Mouse (Mus musculus): ENCODE measurements around the gene Zfp334. TPM values are rescaled to one million over a fixed set of nuclear protein-coding genes. Genes with fewer than 3 reads are reported as not detected.

Gene Zfp334
- polyA plus RNA-seq, 1 experiment from 2014 or later, result 9.2 TPM

GRCm38 (mm10) chr2:165368496-165368895 is 19.6 kb downstream of the Zfp334 start, which contains the start of gene Zfp663:
Gene Zfp663, minus strand, starts transcription at chr2:165368729.
- ATAC-seq (replicated peaks; ENCODE audit: low FRiP score, low TSS enrichment, low read depth), result no peak
- H3K36me3 ChIP-seq (ENCODE audit: control insufficient read depth, insufficient read depth, low read length), result no peaks in the 10 kb centered on the region
- peaks cover 17% of the 10 kb centered on the region for H3K27me3 ChIP-seq (replicated peaks; ENCODE audit: control insufficient read depth, insufficient read depth, low read length)
- DNase-seq (ENCODE audit: low spot score), result no peak
- no peak within 1 kb of the TSS for H3K27ac ChIP-seq (ENCODE audit: low read depth)
- H3K4me2 ChIP-seq (ENCODE audit: low read length), result peak within 1 kb of the TSS; percentile 51
- 0 out of 2 replicates have a peak within 1 kb of the TSS, but pooled peaks have one; percentile 14 for H3K9ac ChIP-seq (ENCODE audit: low read length)
- 1% methylated on average over 27 of the region's 27 CpGs for whole genome bisulfite sequencing
- H3K9me3 ChIP-seq (ENCODE audit: control insufficient read depth, low read length), result no peaks in the 10 kb centered on the region
- H3K4me1 ChIP-seq (replicated peaks; ENCODE audit: control insufficient read depth, insufficient read depth, low read length), result peaks cover 21% of the 10 kb centered on the region
- peak within 1 kb of the TSS; percentile 20 for H3K4me3 ChIP-seq (ENCODE audit: low read depth, low read length)

- ATAC-seq (replicated peaks; ENCODE audit: low FRiP score, low TSS enrichment, low read depth) (no peak), DNase-seq (ENCODE audit: low spot score) (no peak)
- Histone ChIP-seq H3K4me2 (ENCODE audit: low read length) (peak overlapping the region; percentile 51), H3K9ac (ENCODE audit: low read length) (no peak overlapping the region), H3K9me3 (ENCODE audit: control insufficient read depth, low read length) (no peaks in the 10 kb centered on the region), H3K4me3 (ENCODE audit: low read depth, low read length) (peak overlapping the region; percentile 20), H3K27me3 (replicated peaks; ENCODE audit: control insufficient read depth, insufficient read depth, low read length) (peaks cover 17% of the 10 kb centered on the region), H3K36me3 (ENCODE audit: control insufficient read depth, insufficient read depth, low read length) (no peaks in the 10 kb centered on the region), H3K4me1 (replicated peaks; ENCODE audit: control insufficient read depth, insufficient read depth, low read length) (peaks cover 21% of the 10 kb centered on the region), H3K27ac (ENCODE audit: low read depth) (no peak overlapping the region)
- 3% methylated on average over 13 of the region's 13 CpGs for WGBS
These were observed 20.1 kb downstream of the Zfp334 start for GRCm38 (mm10) chr2:165367868-165368439.

- Histone ChIP-seq H3K4me2 (ENCODE audit: low read length) (peak overlapping the region; percentile 25; the same call in 1 of the 2 replicates), H3K9me3 (ENCODE audit: control insufficient read depth, low read length) (no peaks in the 10 kb centered on the region), H3K4me1 (replicated peaks; ENCODE audit: control insufficient read depth, insufficient read depth, low read length) (peaks cover 21% of the 10 kb centered on the region), H3K36me3 (ENCODE audit: control insufficient read depth, insufficient read depth, low read length) (no peaks in the 10 kb centered on the region), H3K27me3 (replicated peaks; ENCODE audit: control insufficient read depth, insufficient read depth, low read length) (peaks cover 17% of the 10 kb centered on the region), H3K4me3 (ENCODE audit: low read depth, low read length) (no peak overlapping the region), H3K27ac (ENCODE audit: low read depth) (no peak overlapping the region), H3K9ac (ENCODE audit: low read length) (0 out of 2 replicates have a peak overlapping the region, but pooled peaks have one; percentile 13)
- WGBS, result 4% methylated on average over 6 of the region's 8 CpGs
- peak; percentile 45 for ATAC-seq (replicated peaks; ENCODE audit: low FRiP score, low TSS enrichment, low read depth)
- peak; percentile 67 for DNase-seq (ENCODE audit: low spot score)
These were observed 21.0 kb downstream of the Zfp334 start for GRCm38 (mm10) chr2:165367047-165367520.

- H3K27me3 ChIP-seq (replicated peaks; ENCODE audit: control insufficient read depth, insufficient read depth, low read length), result peaks cover 17% of the 10 kb centered on the region
- H3K4me1 ChIP-seq (replicated peaks; ENCODE audit: control insufficient read depth, insufficient read depth, low read length), result peaks cover 21% of the 10 kb centered on the region
- H3K9ac ChIP-seq (ENCODE audit: low read length), result no peak overlapping the region
- 14% methylated on average over 21 of the region's 21 CpGs for WGBS
- H3K4me2 ChIP-seq (ENCODE audit: low read length), result 0 out of 2 replicates have a peak overlapping the region, but pooled peaks have one; percentile 20
- H3K36me3 ChIP-seq (ENCODE audit: control insufficient read depth, insufficient read depth, low read length), result no peaks in the 10 kb centered on the region
- H3K4me3 ChIP-seq (ENCODE audit: low read depth, low read length), result no peak overlapping the region
- ATAC-seq (replicated peaks; ENCODE audit: low FRiP score, low TSS enrichment, low read depth) (0 out of 2 replicates have a peak, but pooled peaks have one; percentile 38), DNase-seq (ENCODE audit: low spot score) (peak; percentile 84)
- H3K9me3 ChIP-seq (ENCODE audit: control insufficient read depth, low read length), result no peaks in the 10 kb centered on the region
- no peak overlapping the region for H3K27ac ChIP-seq (ENCODE audit: low read depth)
These were observed 23.5 kb downstream of the Zfp334 start for GRCm38 (mm10) chr2:165364334-165365091.

DNA sequence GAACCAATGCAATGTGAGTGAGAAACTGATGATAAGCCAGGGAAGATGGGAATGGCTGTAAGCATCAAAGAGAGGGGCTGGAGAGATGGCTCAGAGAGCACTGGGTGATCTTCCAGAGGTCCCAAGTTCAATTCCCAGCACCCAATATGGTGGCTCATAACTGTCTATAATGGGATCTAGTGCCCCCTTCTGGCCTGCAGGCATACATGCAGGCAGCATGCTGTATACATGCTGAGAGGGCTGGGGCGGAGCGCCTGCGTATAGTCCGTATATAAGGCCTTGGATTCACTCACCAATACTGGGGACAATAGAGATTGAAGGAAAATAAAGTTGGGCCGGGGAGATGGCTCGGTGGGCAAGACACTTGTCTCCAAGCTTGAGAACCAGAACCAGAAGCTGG is 24.8 kb downstream of the Zfp334 start:
- Histone ChIP-seq H3K9me3 (ENCODE audit: control insufficient read depth, low read length) (no peaks in the 10 kb centered on the region), H3K27ac (ENCODE audit: low read depth) (no peak overlapping the region), H3K4me3 (ENCODE audit: low read depth, low read length) (no peak overlapping the region), H3K4me1 (replicated peaks; ENCODE audit: control insufficient read depth, insufficient read depth, low read length) (peaks cover 15% of the 10 kb centered on the region), H3K9ac (ENCODE audit: low read length) (no peak overlapping the region), H3K36me3 (ENCODE audit: control insufficient read depth, insufficient read depth, low read length) (no peaks in the 10 kb centered on the region), H3K4me2 (ENCODE audit: low read length) (no peak overlapping the region), H3K27me3 (replicated peaks; ENCODE audit: control insufficient read depth, insufficient read depth, low read length) (peaks cover 8% of the 10 kb centered on the region; the same call in 1 of the 2 replicates)
- DNase-seq (ENCODE audit: low spot score), result no peak
- WGBS, result 89% methylated on average over 6 of the region's 6 CpGs
- ATAC-seq (replicated peaks; ENCODE audit: low FRiP score, low TSS enrichment, low read depth), result no peak

GRCm38 (mm10) chr2:165360861-165361260 is 27.2 kb downstream of the Zfp334 start:
- Histone ChIP-seq H3K36me3 (ENCODE audit: control insufficient read depth, insufficient read depth, low read length) (no peaks in the 10 kb centered on the region), H3K4me3 (ENCODE audit: low read depth, low read length) (no peak overlapping the region), H3K27me3 (replicated peaks; ENCODE audit: control insufficient read depth, insufficient read depth, low read length) (0 out of 2 replicates have a peak, but pooled peaks cover 4% of the 10 kb centered on the region), H3K9me3 (ENCODE audit: control insufficient read depth, low read length) (no peaks in the 10 kb centered on the region), H3K27ac (ENCODE audit: low read depth) (no peak overlapping the region), H3K9ac (ENCODE audit: low read length) (no peak overlapping the region), H3K4me2 (ENCODE audit: low read length) (no peak overlapping the region), H3K4me1 (replicated peaks; ENCODE audit: control insufficient read depth, insufficient read depth, low read length) (no peaks in the 10 kb centered on the region)
- DNase-seq (ENCODE audit: low spot score) (peak; percentile 74), ATAC-seq (replicated peaks; ENCODE audit: low FRiP score, low TSS enrichment, low read depth) (no peak)
- WGBS, result 0% methylated on average over 1 of the region's 1 CpGs

GRCm38 (mm10) chr2:165351828-165352513 is 36.1 kb downstream of the Zfp334 start:
- H3K9me3 ChIP-seq (ENCODE audit: control insufficient read depth, low read length), result peaks cover 15% of the 10 kb centered on the region; the same call in 1 of the 2 replicates
- no peak overlapping the region for H3K4me2 ChIP-seq (ENCODE audit: low read length)
- 90% methylated on average over 20 of the region's 20 CpGs for WGBS
- H3K27ac ChIP-seq (ENCODE audit: low read depth), result no peak overlapping the region
- DNase-seq (ENCODE audit: low spot score), result no peak
- H3K4me1 ChIP-seq (replicated peaks; ENCODE audit: control insufficient read depth, insufficient read depth, low read length), result no peaks in the 10 kb centered on the region
- ATAC-seq (replicated peaks; ENCODE audit: low FRiP score, low TSS enrichment, low read depth), result no peak
- no peaks in the 10 kb centered on the region for H3K36me3 ChIP-seq (ENCODE audit: control insufficient read depth, insufficient read depth, low read length)
- no peaks in the 10 kb centered on the region for H3K27me3 ChIP-seq (replicated peaks; ENCODE audit: control insufficient read depth, insufficient read depth, low read length)
- H3K4me3 ChIP-seq (ENCODE audit: low read depth, low read length), result no peak overlapping the region
- no peak overlapping the region for H3K9ac ChIP-seq (ENCODE audit: low read length)

DNA sequence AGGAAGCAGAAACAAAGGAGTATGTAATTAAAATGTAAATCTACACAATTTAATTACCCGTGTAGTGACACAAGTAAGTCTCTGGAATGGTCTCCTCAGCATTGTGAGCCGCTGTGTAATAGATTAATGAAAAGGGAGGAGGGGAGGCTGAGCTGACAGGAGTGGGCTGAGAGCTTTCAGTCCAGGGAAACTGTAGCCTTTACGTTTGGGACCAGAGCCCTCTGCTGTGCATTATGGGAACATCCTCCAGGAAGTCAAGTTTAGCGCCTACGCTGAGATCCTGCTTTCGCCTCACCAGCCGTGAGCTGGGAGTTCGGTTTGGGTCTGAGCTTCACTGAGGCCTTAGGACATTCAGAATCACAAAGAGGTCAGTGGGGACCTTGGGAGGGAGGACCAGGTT is 38.6 kb downstream of the Zfp334 start:
- no peak overlapping the region for H3K9ac ChIP-seq (ENCODE audit: low read length)
- H3K4me1 ChIP-seq (replicated peaks; ENCODE audit: control insufficient read depth, insufficient read depth, low read length), result no peaks in the 10 kb centered on the region
- H3K4me3 ChIP-seq (ENCODE audit: low read depth, low read length), result no peak overlapping the region
- DNase-seq (ENCODE audit: low spot score) (no peak), ATAC-seq (replicated peaks; ENCODE audit: low FRiP score, low TSS enrichment, low read depth) (no peak)
- H3K9me3 ChIP-seq (ENCODE audit: control insufficient read depth, low read length), result peaks cover 15% of the 10 kb centered on the region; the same call in 1 of the 2 replicates
- no peaks in the 10 kb centered on the region for H3K36me3 ChIP-seq (ENCODE audit: control insufficient read depth, insufficient read depth, low read length)
- no peak overlapping the region for H3K27ac ChIP-seq (ENCODE audit: low read depth)
- WGBS, result 24% methylated on average over 8 of the region's 8 CpGs
- no peaks in the 10 kb centered on the region for H3K27me3 ChIP-seq (replicated peaks; ENCODE audit: control insufficient read depth, insufficient read depth, low read length)
- no peak overlapping the region for H3K4me2 ChIP-seq (ENCODE audit: low read length)

Data from intestine, embryonic 14.5 days (tissue).